Mouse (Mus musculus) myocyte (in vitro differentiated cells): Measurements from ENCODE around the gene Sema6c.

ENCODE experiments used
- MAX ChIP-seq: IDR thresholded peaks from one replicate; pipeline ENCODE4 v1.6.1; 2011; ENCODE audit warnings: low read depth, mild to moderate bottlenecking, control low read depth
- POLR2A ChIP-seq: IDR thresholded peaks from one replicate; pipeline ENCODE4 v1.6.1; 2011; ENCODE audit warnings: low read depth, mild to moderate bottlenecking, control low read depth, moderate library complexity; ENCODE audit not compliant: insufficient read length
- POLR2AphosphoS2 ChIP-seq: IDR thresholded peaks from one replicate; pipeline ENCODE4 v1.6.1; 2011; ENCODE audit warnings: low read depth, control low read depth; ENCODE audit not compliant: insufficient read length

- TF ChIP-seq MAX = no peak
- no peak for TF ChIP-seq POLR2A
- no peak for TF ChIP-seq POLR2AphosphoS2
Observed at GRCm38 (mm10) chr3:95133176-95133575, 27.1 kb upstream of the Sema6c start.
